Mouse (Mus musculus) gastrocnemius, postnatal 14 days (tissue): ENCODE measurements around the gene Cited4. TPM values are rescaled to one million over a fixed set of nuclear protein-coding genes. Genes with fewer than 3 reads are reported as not detected.

Experiments used
- total RNA-seq, 2 experiments: library from RNA; stranded (reverse); gene quantifications; 2 replicates each; pipeline ENCODE4 v1.2.3; 2021

Cited4 gene
- total RNA-seq, 2 experiments from 2014 or later, result 38.6 to 69.1 TPM

Other genes with a start within 250 kb of the Cited4 start
- gene Slfnl1, start 134.3 kb upstream of the Cited4 start, total RNA-seq, result not detected
- gene Ctps, start 96.3 kb upstream of the Cited4 start, total RNA-seq, result 10 to 100 TPM; 13.4 to 20.4 TPM
- gene Gm8439, start 77.8 kb upstream of the Cited4 start, total RNA-seq, result not detected
- 10 to 100 TPM; 15.7 to 18.5 TPM for gene Kcnq4, start 82.0 kb downstream of the Cited4 start, total RNA-seq
- 10 to 100 TPM; 43.7 to 44.3 TPM for gene Nfyc, start 165.0 kb downstream of the Cited4 start, total RNA-seq
- gene Rims3, start 188.2 kb downstream of the Cited4 start, total RNA-seq, result under 1 TPM in 1 of 2 experiments, not detected in 1; 0.06 TPM